Mouse (Mus musculus) heart, embryonic 15.5 days (tissue): Measurements from ENCODE around the gene Ren1. TPM values are rescaled to one million over a fixed set of nuclear protein-coding genes. Genes with fewer than 3 reads are reported as not detected.
A peak's percentile ranks its signal among the peaks of the same experiment; 100 is the strongest.

Experiments
- ATAC-seq: fragments of 200-750 bp; cut with Nextera tagmentation; replicated peaks from 2 replicates; pipeline ENCODE4 v1.8.0; 2017; ENCODE audit warnings: low read depth, moderate TSS enrichment; ENCODE audit not compliant: insufficient number of reproducible peaks, insufficient read depth, low FRiP score
- H3K27ac ChIP-seq: fragments of 300-500 bp; sonication (generic); 2 replicates; pipeline ENCODE4 v1.5.1; 2015; ENCODE audit warnings: mild to moderate bottlenecking, inconsistent platforms
- H3K27me3 ChIP-seq: fragments of 300-500 bp; sonication (generic); 2 replicates; pipeline ENCODE4 v1.6.1; 2015; ENCODE audit warnings: inconsistent platforms
- H3K36me3 ChIP-seq: fragments of 300-500 bp; sonication (generic); 2 replicates; pipeline ENCODE4 v1.6.1; 2015; ENCODE audit warnings: mild to moderate bottlenecking, inconsistent platforms
- H3K4me1 ChIP-seq: fragments of 300-500 bp; sonication (generic); replicated peaks from 2 replicates; pipeline ENCODE4 v1.6.1; 2015; ENCODE audit warnings: inconsistent platforms
- H3K4me2 ChIP-seq: fragments of 300-500 bp; sonication (generic); 2 replicates; pipeline ENCODE4 v1.6.1; 2015; ENCODE audit warnings: inconsistent platforms, mild to moderate bottlenecking, moderate library complexity
- H3K4me3 ChIP-seq: fragments of 300-500 bp; sonication (generic); 2 replicates; pipeline ENCODE4 v1.5.1; 2015; ENCODE audit warnings: mild to moderate bottlenecking, inconsistent platforms
- H3K9ac ChIP-seq: fragments of 300-500 bp; sonication (generic); 2 replicates; pipeline ENCODE4 v1.6.1; 2015; ENCODE audit warnings: mild to moderate bottlenecking, inconsistent platforms
- H3K9me3 ChIP-seq: fragments of 300-500 bp; sonication (generic); replicated peaks from 2 replicates; pipeline ENCODE4 v1.6.1; 2016; ENCODE audit warnings: inconsistent platforms
- WGBS: fragments of 180-500 bp; shearing (Covaris S2); methylation state at CpG from one replicate; pipeline ENCODE4 v1.1.7; 2015; ENCODE audit warnings: mixed read lengths; 5-methylcytosine and 5-hydroxymethylcytosine counted together
- polyA plus RNA-seq: library from polyadenylated mRNA; unstranded; fragments of >200 nt; fragmentation: Nextera tagmentation; extraction: Ambion mirVana; gene quantifications from 2 replicates; pipeline ENCODE4 v1.2.1, GENCODE M21; 2015

Ren1 gene
- polyA plus RNA-seq, 1 experiment from 2014 or later: 0.30 TPM

GRCm38 (mm10) chr1:133377547-133377946 lies 27.2 kb downstream of the Ren1 start:
- H3K9ac ChIP-seq: no peak overlapping the region
- 84% methylated on average over 5 of the region's 5 CpGs for WGBS
- no peak overlapping the region for H3K4me3 ChIP-seq

GRCm38 (mm10) chr1:133379254-133379985 lies 29.1 kb downstream of the Ren1 start:
- no peak; the same call in 1 of the 2 replicates for ATAC-seq
- Histone ChIP-seq H3K9me3 (no peaks in the 10 kb centered on the region), H3K9ac (no peak overlapping the region), H3K4me3 (no peak overlapping the region), H3K27ac (no peak overlapping the region), H3K4me1 (peaks cover 21% of the 10 kb centered on the region), H3K36me3 (no peaks in the 10 kb centered on the region), H3K4me2 (no peak overlapping the region), H3K27me3 (no peaks in the 10 kb centered on the region)
- 59% methylated on average over 10 of the region's 10 CpGs for WGBS

More at GRCm38 (mm10) chr1:133377547-133377946, 27.2 kb downstream of the Ren1 start:
- Histone ChIP-seq H3K4me2 (no peak overlapping the region), H3K9me3 (no peaks in the 10 kb centered on the region), H3K4me1 (peaks cover 20% of the 10 kb centered on the region), H3K27me3 (no peaks in the 10 kb centered on the region), H3K36me3 (no peaks in the 10 kb centered on the region), H3K27ac (no peak overlapping the region)
- ATAC-seq: no peak

GRCm38 (mm10) chr1:133379986-133380320 lies 29.6 kb downstream of the Ren1 start:
- Histone ChIP-seq H3K36me3 (no peaks in the 10 kb centered on the region), H3K27ac (no peak overlapping the region), H3K4me2 (no peak overlapping the region), H3K9ac (no peak overlapping the region), H3K27me3 (no peaks in the 10 kb centered on the region), H3K4me3 (no peak overlapping the region), H3K9me3 (no peaks in the 10 kb centered on the region), H3K4me1 (peaks cover 21% of the 10 kb centered on the region)
- no peak for ATAC-seq
- 79% methylated on average over 3 of the region's 3 CpGs for WGBS

GRCm38 (mm10) chr1:133380347-133381065 lies 30.2 kb downstream of the Ren1 start:
- Histone ChIP-seq H3K4me1 (peaks cover 21% of the 10 kb centered on the region), H3K36me3 (no peaks in the 10 kb centered on the region), H3K27me3 (no peaks in the 10 kb centered on the region), H3K9ac (no peak overlapping the region), H3K9me3 (no peaks in the 10 kb centered on the region), H3K27ac (no peak overlapping the region), H3K4me2 (no peak overlapping the region), H3K4me3 (no peak overlapping the region)
- 64% methylated on average over 14 of the region's 14 CpGs for WGBS
- no peak for ATAC-seq

- peak; percentile 12; the same call in 1 of the 2 replicates for ATAC-seq
- Histone ChIP-seq H3K27me3 (0 out of 2 replicates have a peak, but pooled peaks cover 2% of the 10 kb centered on the region), H3K4me2 (no peak overlapping the region), H3K9ac (no peak overlapping the region), H3K36me3 (no peaks in the 10 kb centered on the region), H3K27ac (no peak overlapping the region), H3K4me3 (no peak overlapping the region), H3K9me3 (no peaks in the 10 kb centered on the region), H3K4me1 (peaks cover 26% of the 10 kb centered on the region)
- WGBS: 7% methylated on average over 9 of the region's 9 CpGs
Measured at GRCm38 (mm10) chr1:133382008-133382407, 31.7 kb downstream of the Ren1 start.

- WGBS: 57% methylated on average over 12 of the region's 12 CpGs
- Histone ChIP-seq H3K27ac (no peak overlapping the region), H3K9ac (no peak overlapping the region), H3K36me3 (no peaks in the 10 kb centered on the region), H3K9me3 (no peaks in the 10 kb centered on the region), H3K4me1 (peaks cover 28% of the 10 kb centered on the region), H3K4me2 (no peak overlapping the region), H3K27me3 (0 out of 2 replicates have a peak, but pooled peaks cover 3% of the 10 kb centered on the region), H3K4me3 (no peak overlapping the region)
- ATAC-seq: no peak
Measured at GRCm38 (mm10) chr1:133382552-133383155, 32.3 kb downstream of the Ren1 start.

- H3K4me3 ChIP-seq: no peak overlapping the region
- peaks cover 32% of the 10 kb centered on the region for H3K4me1 ChIP-seq
- H3K9ac ChIP-seq: no peak overlapping the region
- no peaks in the 10 kb centered on the region for H3K9me3 ChIP-seq
- 89% methylated on average over 14 of the region's 14 CpGs for WGBS
- 0 out of 2 replicates have a peak, but pooled peaks cover 3% of the 10 kb centered on the region for H3K27me3 ChIP-seq
- H3K36me3 ChIP-seq: no peaks in the 10 kb centered on the region
- no peak overlapping the region for H3K4me2 ChIP-seq
- H3K27ac ChIP-seq: no peak overlapping the region
- ATAC-seq: no peak
Measured at GRCm38 (mm10) chr1:133383157-133383783, 33.0 kb downstream of the Ren1 start.

- Histone ChIP-seq H3K36me3 (no peaks in the 10 kb centered on the region), H3K9ac (no peak overlapping the region), H3K4me1 (peaks cover 19% of the 10 kb centered on the region), H3K9me3 (no peaks in the 10 kb centered on the region), H3K4me3 (no peak overlapping the region), H3K27me3 (0 out of 2 replicates have a peak, but pooled peaks cover 3% of the 10 kb centered on the region), H3K27ac (no peak overlapping the region), H3K4me2 (peak overlapping the region; percentile 21; the same call in 1 of the 2 replicates)
- ATAC-seq: no peak
- 28% methylated on average over 9 of the region's 9 CpGs for WGBS
Measured at GRCm38 (mm10) chr1:133385506-133385905, 35.2 kb downstream of the Ren1 start.

- no peak overlapping the region for H3K9ac ChIP-seq
- no peak overlapping the region for H3K4me2 ChIP-seq
- no peak overlapping the region for H3K4me3 ChIP-seq
- 0 out of 2 replicates have a peak, but pooled peaks cover 3% of the 10 kb centered on the region for H3K27me3 ChIP-seq
- peaks cover 16% of the 10 kb centered on the region for H3K4me1 ChIP-seq
- no peaks in the 10 kb centered on the region for H3K9me3 ChIP-seq
- no peak overlapping the region for H3K27ac ChIP-seq
- H3K36me3 ChIP-seq: no peaks in the 10 kb centered on the region
- WGBS: 75% methylated on average over 11 of the region's 11 CpGs
- ATAC-seq: no peak
Measured at GRCm38 (mm10) chr1:133386209-133386608, 35.9 kb downstream of the Ren1 start.

- no peak overlapping the region for H3K4me3 ChIP-seq
Measured at GRCm38 (mm10) chr1:133387539-133388268, 37.4 kb downstream of the Ren1 start.

More at GRCm38 (mm10) chr1:133387539-133388268, 37.4 kb downstream of the Ren1 start:
- Histone ChIP-seq H3K9me3 (no peaks in the 10 kb centered on the region), H3K9ac (no peak overlapping the region), H3K27me3 (0 out of 2 replicates have a peak, but pooled peaks cover 3% of the 10 kb centered on the region), H3K4me2 (no peak overlapping the region), H3K27ac (no peak overlapping the region), H3K4me1 (peaks cover 11% of the 10 kb centered on the region), H3K36me3 (no peaks in the 10 kb centered on the region)
- no peak for ATAC-seq
- 47% methylated on average over 19 of the region's 19 CpGs for WGBS
